Mouse (Mus musculus) ovary, postnatal 36 days (tissue): Measurements from ENCODE around the gene Zan.

Experiments
- DNase-seq: peaks from one replicate; pipeline ENCODE4 v3.0.0; 2022; ENCODE audit warnings: low spot score, mixed read lengths

Gene Zan

DNA sequence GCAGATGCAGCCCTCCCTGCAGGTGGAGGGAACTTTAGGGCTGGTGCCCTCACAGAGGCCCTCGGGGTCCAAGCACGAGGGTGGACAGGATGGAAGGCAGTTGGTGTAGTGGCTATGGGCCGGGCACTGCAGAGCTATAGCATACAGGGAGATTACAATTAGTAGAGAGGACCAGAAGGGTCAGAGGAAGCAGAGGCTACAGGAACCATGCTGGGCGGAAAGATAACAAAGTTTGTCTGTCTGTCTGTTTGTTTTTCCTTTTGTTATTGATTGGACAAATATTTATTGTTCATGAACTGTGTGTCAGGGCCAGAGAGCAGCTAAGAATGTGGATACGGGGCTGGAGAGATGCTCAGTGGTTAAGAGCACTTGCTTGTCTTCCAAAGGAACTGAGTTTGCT is 62.6 kb downstream of the Zan start:
- DNase-seq, result no peak

GRCm38 (mm10) chr5:137411235-137411634 is 65.6 kb downstream of the Zan start:
- DNase-seq, result no peak

GRCm38 (mm10) chr5:137410549-137410948 is 66.3 kb downstream of the Zan start:
- no peak for DNase-seq

DNA sequence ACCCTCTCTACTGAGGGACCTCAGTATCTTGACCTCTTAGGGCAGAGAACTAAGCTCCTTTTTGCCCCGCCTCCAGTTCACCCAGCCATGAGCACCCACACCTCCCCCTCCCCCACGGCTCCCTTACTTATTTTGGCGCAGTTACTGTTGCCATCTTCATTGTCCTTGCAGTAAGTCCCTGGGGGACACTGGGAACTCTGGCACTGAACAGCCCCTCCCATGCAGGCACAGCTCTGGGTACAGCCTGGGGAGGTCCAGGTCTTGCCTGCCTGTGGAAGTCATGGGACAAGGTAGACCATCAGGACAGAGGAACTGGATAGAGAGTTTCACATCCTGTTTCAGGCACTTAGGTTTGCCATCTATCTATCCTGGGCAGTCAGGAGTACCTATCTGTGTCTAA is 66.8 kb downstream of the Zan start:
- DNase-seq, result no peak

DNA sequence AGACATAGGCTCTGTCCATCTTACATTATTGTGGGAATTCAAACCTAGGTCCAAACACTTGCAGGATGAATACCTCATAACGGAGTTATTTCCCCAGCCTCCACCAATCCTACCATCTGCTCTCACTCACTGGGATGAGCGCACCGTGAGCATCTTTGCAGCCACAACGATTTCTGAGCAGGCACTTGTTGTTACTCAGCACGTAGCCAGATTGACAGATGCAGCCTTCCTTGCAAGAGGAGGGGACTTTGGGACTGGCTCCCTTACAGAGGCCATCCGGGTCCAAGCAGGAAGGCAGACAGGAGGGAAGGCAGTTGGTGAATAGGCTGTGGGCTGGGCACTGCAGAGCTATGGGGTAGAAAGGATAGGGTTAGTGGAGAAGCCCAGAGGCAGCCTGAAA is 67.4 kb downstream of the Zan start:
- DNase-seq, result no peak

- no peak for DNase-seq
Observed at GRCm38 (mm10) chr5:137404081-137404480, 72.8 kb downstream of the Zan start.

GRCm38 (mm10) chr5:137394456-137394855 is 82.4 kb downstream of the Zan start:
- no peak for DNase-seq

DNA sequence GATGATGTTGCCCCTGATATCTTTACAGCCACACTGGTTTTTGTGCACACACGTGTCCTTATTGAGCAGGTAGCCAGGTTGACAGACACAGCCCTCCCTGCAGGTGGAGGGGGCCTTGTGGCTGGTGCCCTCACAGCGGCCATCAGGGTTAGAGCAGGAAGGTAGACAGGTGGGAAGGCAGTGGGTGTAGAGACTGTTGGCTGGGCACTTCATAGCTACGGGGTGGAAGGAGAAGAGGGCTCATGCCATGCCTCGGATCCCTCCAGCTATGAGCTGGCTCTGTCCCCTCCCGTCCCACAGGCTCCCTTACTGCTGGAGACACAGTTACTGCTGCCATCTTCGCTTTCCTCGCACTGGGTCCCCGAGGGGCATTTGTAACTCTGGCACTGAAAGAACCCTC is 85.2 kb downstream of the Zan start:
- DNase-seq, result no peak

GRCm38 (mm10) chr5:137386712-137387111 is 90.2 kb downstream of the Zan start:
- DNase-seq, result no peak

DNA sequence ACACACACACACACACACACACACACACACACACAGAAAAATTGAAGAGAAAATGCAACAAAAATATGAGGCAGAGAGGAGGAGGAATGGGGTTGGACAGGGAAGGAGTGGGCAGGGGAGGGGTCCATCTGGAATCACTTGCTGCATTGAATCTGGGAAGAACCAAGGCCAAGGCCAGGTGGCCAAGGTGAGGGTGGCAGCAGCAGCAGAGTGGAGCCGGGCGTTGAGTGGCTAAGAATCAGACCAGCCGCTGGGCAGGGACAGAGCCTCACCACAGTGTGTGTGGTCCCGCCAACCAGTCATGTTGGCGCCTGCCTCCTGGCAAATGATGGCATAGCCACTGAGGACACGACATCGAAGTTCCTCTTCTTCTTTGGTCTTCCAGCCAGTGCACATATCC is 93.4 kb downstream of the Zan start:
- DNase-seq, result no peak

- DNase-seq, result peak; percentile 61
Observed at GRCm38 (mm10) chr5:137381152-137381551, 95.7 kb downstream of the Zan start.

GRCm38 (mm10) chr5:137377603-137378002 is 99.3 kb downstream of the Zan start:
- DNase-seq, result no peak

DNA sequence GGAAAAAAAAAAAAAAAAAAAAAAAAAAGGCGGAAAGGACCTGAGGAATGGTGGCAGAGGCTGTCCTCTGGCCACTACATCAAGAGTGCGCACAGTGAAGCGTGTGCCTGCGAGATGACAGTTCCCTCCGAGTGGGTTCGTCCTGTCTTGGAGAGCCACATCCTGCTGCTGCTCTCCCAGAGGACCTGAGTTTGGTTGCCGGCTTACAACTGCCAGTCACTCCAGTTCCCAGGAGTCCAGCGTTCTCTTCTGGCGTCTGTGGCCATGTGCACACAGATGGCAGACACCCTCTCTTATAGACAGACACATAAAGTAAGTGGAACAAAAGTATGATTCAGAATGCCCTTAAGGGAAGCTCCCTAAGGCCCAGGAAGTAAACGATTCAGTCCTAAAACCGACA is 99.7 kb downstream of the Zan start:
- DNase-seq, result no peak

- no peak for DNase-seq
Observed at GRCm38 (mm10) chr5:137376722-137377121, 100.1 kb downstream of the Zan start.

GRCm38 (mm10) chr5:137376198-137376597 is 100.7 kb downstream of the Zan start:
- no peak for DNase-seq

- DNase-seq, result no peak
Observed at GRCm38 (mm10) chr5:137375627-137376026, 101.2 kb downstream of the Zan start.

DNA sequence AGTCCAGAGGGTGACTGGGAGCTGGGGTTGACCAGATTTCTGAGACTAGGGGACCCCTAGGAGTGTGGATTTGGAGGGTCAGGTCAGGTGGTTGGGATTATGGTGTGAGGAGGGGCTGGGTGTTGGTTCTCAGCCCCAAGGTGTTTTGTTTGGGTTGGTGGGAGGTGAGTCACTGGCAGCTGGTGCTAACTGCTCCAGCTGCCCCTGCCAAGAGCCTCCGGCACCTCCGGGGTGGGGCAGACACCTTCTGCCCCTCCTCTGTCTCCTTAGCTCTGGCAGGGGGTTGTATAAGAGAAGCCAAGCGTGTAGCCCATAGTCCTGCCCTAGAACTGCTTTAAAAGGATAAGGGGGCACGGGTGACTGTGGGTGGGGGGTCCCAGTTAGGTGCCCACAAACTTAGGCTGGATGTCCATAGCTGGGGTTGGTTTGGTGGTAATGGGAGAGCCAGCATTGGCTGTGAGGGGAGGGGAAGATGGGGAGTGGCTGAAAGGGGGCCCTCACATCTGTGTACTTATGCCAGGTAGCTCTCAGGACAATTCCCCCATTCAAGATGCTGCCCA is 102.3 kb downstream of the Zan start:
- DNase-seq, result no peak

DNA sequence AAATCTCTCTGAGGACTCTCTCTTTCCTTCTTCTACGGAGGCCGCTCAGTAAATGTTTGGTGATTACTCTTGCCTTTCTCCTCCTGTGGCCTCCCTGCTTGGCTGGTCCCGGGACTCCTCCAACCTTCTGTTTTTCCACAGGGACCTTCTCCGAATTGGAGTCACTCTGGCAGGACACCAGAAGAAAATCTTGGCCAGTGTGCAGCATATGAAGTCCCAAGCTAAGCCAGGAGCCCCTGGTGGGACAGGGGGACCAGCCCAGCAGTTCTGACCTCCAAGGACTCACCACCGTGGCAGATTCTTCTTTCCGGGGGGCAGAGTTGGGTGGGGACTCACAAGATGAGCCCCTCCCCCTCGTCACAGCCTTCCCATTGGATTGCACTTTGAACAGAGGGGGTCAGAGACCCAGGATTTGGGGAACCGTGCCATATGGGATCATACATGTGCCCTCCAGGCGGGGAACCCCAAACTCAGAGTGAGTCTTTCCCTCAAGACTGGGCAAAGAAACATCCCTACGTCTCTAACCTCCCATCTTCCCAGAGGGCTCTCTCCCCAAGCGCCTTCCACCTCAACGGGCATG is 103.4 kb downstream of the Zan start:
- DNase-seq, result no peak

DNA sequence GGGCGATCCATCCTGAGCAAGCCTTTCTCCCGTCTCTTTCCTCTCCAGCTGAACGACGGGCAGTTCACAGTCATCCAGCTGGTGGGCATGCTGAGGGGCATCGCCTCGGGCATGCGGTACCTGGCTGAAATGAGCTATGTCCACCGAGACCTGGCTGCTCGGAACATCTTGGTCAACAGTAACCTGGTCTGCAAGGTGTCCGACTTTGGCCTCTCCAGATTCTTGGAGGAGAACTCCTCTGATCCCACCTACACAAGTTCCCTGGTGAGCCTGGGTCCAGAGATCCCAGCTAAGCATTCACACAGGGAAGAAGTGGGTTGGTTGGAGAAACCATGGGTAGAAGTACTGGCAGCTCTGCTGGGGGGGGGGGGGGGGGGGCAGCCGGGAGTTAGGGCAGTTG is 107.2 kb downstream of the Zan start:
- no peak for DNase-seq

GRCm38 (mm10) chr5:137358382-137358781 is 118.5 kb downstream of the Zan start:
- no peak for DNase-seq

DNA sequence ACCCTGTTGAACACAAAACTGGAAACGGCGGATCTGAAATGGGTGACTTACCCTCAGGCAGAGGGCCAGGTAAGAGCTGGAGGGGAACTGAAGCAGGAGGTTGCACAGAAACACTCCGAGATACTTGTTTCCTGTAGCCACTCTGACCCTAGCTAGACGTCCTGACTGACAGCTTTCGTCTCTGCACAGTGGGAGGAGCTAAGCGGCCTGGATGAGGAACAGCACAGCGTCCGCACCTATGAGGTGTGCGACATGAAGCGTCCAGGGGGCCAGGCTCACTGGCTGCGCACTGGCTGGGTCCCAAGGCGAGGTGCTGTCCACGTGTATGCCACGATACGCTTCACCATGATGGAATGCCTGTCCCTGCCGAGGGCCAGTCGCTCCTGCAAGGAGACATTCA is 122.8 kb downstream of the Zan start:
- no peak for DNase-seq

DNA sequence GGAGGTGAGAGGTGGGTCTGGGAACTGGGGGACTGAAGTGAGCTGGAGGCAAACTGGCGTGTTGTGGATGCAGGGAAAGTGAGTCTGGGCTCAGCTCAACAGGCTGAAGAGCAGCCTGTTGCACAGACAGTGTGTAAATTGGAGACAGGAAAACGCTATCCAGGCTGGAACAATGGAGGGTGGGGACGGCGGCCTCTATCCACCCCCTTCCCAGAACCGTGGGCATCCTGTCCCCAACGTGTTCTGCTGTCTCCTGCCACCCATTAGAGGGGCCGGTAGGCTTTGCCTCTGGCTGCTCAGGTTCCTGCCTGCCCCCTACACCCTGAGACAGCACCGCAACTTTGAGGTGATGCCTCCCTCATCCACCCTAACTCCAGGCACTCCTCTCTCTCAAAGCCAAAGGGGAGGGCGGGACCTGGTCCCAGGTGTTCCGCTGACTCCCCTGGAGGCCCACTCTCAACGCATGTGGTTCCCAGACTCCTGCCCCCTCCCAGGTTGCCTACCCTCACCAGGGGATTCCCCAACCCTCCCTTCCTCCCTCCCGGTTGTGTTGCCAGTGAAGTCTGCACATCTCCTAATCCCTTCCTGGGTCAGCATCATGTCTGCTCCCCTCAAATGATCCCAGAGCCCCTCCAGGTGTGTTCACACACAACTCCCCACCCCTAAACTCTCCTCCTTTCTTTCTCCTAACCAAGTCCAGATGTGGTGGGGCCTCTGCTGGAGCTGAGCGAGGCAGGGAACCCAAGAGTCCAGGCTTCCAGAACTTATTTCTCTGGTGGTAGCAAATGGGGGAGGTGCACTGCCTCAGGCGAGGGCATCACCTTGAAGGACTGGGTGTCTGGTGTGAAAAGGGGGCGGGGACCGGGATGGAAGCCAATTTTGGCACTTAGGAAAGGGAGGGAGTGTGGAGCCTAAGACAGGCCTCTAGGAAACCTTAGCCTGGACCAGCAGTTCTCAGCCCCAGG is 124.6 kb downstream of the Zan start:
- DNase-seq, result peak; percentile 58

DNA sequence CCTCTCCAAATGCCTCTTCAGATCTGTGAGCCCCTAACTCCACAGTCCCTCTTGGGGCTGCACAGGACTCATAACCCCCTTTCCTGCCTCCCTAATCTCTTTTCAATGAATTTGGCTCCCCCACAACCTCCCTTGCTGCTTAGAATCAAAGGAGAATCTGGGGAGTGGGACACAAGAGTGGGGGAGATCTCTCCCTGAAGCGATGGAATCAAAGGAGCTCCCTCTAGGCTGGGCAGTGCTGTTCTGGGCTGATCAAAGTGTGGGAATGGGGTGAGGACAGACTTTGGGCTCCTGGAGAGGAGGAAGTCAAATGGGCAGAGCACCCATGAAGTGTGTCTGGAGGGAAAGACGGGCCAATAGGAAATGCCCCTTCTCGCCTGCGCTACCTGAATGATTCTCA is 125.5 kb downstream of the Zan start:
- no peak for DNase-seq
